Mouse (Mus musculus) MEL (cell line): ENCODE data around the gene Fam228a. TPM values are rescaled to one million over a fixed set of nuclear protein-coding genes. Genes with fewer than 3 reads are reported as not detected.

Experiments used
- DNase-seq: peaks from one replicate; pipeline ENCODE4 v3.0.0; 2011; ENCODE audit warnings: low read depth, low spot score
- H3K27ac ChIP-seq: 2 replicates; pipeline ENCODE4 v1.5.1; 2012; ENCODE audit warnings: low read depth, mild to moderate bottlenecking, control low read depth, low read length, moderate library complexity; ENCODE audit not compliant: control insufficient read depth
- H3K27me3 ChIP-seq, 2 experiments: fragments of 150-350 bp in 1 of 2; sonication (generic) in 1 of 2; 2 replicates each; pipeline ENCODE4 v1.6.1; 2012; ENCODE audit warnings: low read length in 2 of 2, mild to moderate bottlenecking in 2 of 2, improper control_type of control experiment in 1 of 2, moderate library complexity in 1 of 2; ENCODE audit not compliant: insufficient read depth in 2 of 2, control insufficient read depth in 1 of 2
- H3K36me3 ChIP-seq, 2 experiments: 2 replicates each; pipeline ENCODE4 v1.6.1; 2012 to 2014; ENCODE audit warnings: low read length in 2 of 2, improper control_type of control experiment in 1 of 2, inconsistent platforms in 1 of 2, mild to moderate bottlenecking in 1 of 2; ENCODE audit not compliant: insufficient read depth in 2 of 2, control insufficient read depth in 1 of 2
- H3K4me1 ChIP-seq, 2 experiments: fragments of 150-350 bp in 1 of 2; sonication (generic) in 1 of 2; 2 replicates each; pipeline ENCODE4 v1.6.1; 2012; ENCODE audit warnings: low read length in 2 of 2, improper control_type of control experiment in 1 of 2, mild to moderate bottlenecking in 1 of 2; ENCODE audit not compliant: insufficient read depth in 2 of 2, control insufficient read depth in 1 of 2
- H3K4me3 ChIP-seq, 2 experiments: fragments of 150-350 bp in 1 of 2; sonication (generic) in 1 of 2; 2 replicates each; pipeline ENCODE4 v1.5.1; 2012; ENCODE audit warnings: low read depth in 2 of 2, low read length in 2 of 2, mild to moderate bottlenecking in 2 of 2, moderate library complexity in 2 of 2, control low read depth in 1 of 2, improper control_type of control experiment in 1 of 2; ENCODE audit not compliant: control insufficient read depth in 1 of 2, insufficient read depth in 1 of 2
- H3K79me2 ChIP-seq: 2 replicates; pipeline ENCODE4 v1.6.1; 2012; ENCODE audit warnings: mild to moderate bottlenecking, low read length, moderate library complexity; ENCODE audit not compliant: control insufficient read depth, poor library complexity, insufficient read depth
- H3K9ac ChIP-seq: 2 replicates; pipeline ENCODE4 v1.6.1; 2012; ENCODE audit warnings: low read depth, mild to moderate bottlenecking, control low read depth, low read length, moderate library complexity; ENCODE audit not compliant: control insufficient read depth, poor library complexity, severe bottlenecking
- H3K9me3 ChIP-seq: fragments of 150-350 bp; sonication (generic); replicated peaks from 2 replicates; pipeline ENCODE4 v1.6.1; 2012; ENCODE audit warnings: mild to moderate bottlenecking, low read length, improper control_type of control experiment, moderate library complexity; ENCODE audit not compliant: insufficient read depth
- CHD2 ChIP-seq: IDR thresholded peaks from 2 replicates; pipeline ENCODE4 v1.6.1; 2011; ENCODE audit warnings: low read length, improper control_type of control experiment
- ELF1 ChIP-seq: IDR thresholded peaks from 2 replicates; pipeline ENCODE4 v1.6.1; 2014; ENCODE audit warnings: low read depth, mild to moderate bottlenecking, inconsistent platforms, low read length, improper control_type of control experiment, moderate library complexity
- GATA1 ChIP-seq: IDR thresholded peaks from 2 replicates; pipeline ENCODE4 v1.6.1; 2011; ENCODE audit warnings: low read depth, low read length, improper control_type of control experiment
- HCFC1 ChIP-seq: IDR thresholded peaks from 2 replicates; pipeline ENCODE4 v1.6.1; 2012; ENCODE audit warnings: low read depth, mild to moderate bottlenecking, inconsistent platforms, low read length, improper control_type of control experiment, moderate library complexity
- JUND ChIP-seq: IDR thresholded peaks from 2 replicates; pipeline ENCODE4 v1.6.1; 2011; ENCODE audit warnings: low read depth, mild to moderate bottlenecking, improper control_type of control experiment, low read length
- NRF1 ChIP-seq: IDR thresholded peaks from 2 replicates; pipeline ENCODE4 v1.6.1; 2014; ENCODE audit warnings: low read depth, mild to moderate bottlenecking, inconsistent platforms, low read length, improper control_type of control experiment, moderate library complexity; ENCODE audit not compliant: poor library complexity, insufficient read depth, severe bottlenecking
- RAD21 ChIP-seq: IDR thresholded peaks from 2 replicates; pipeline ENCODE4 v1.6.1; 2011; ENCODE audit warnings: mild to moderate bottlenecking, low read depth, low read length, improper control_type of control experiment
- RCOR1 ChIP-seq: IDR thresholded peaks from 2 replicates; pipeline ENCODE4 v1.6.1; 2012; ENCODE audit warnings: low read depth, mild to moderate bottlenecking, inconsistent platforms, low read length, improper control_type of control experiment
- SIN3A ChIP-seq: IDR thresholded peaks from 2 replicates; pipeline ENCODE4 v1.6.1; 2012; ENCODE audit warnings: low read length, improper control_type of control experiment, inconsistent platforms
- SMC3 ChIP-seq: IDR thresholded peaks from 2 replicates; pipeline ENCODE4 v1.6.1; 2011; ENCODE audit warnings: low read depth, low read length, improper control_type of control experiment
- TAL1 ChIP-seq: IDR thresholded peaks from 2 replicates; pipeline ENCODE4 v1.6.1; 2012; ENCODE audit warnings: mild to moderate bottlenecking, inconsistent platforms, low read length, moderate library complexity, mixed read lengths
- TCF12 ChIP-seq: IDR thresholded peaks from 2 replicates; pipeline ENCODE4 v1.6.1; 2014; ENCODE audit warnings: low read depth, mild to moderate bottlenecking, inconsistent platforms, low read length, improper control_type of control experiment, moderate library complexity
- UBTF ChIP-seq: IDR thresholded peaks from 2 replicates; pipeline ENCODE4 v1.6.1; 2012; ENCODE audit warnings: low read depth, mild to moderate bottlenecking, inconsistent platforms, low read length, improper control_type of control experiment, moderate library complexity, borderline replicate concordance; ENCODE audit not compliant: insufficient read depth
- USF1 ChIP-seq: IDR thresholded peaks from 2 replicates; pipeline ENCODE4 v1.6.1; 2014; ENCODE audit warnings: low read depth, mild to moderate bottlenecking, inconsistent platforms, low read length, improper control_type of control experiment, moderate library complexity
- ZC3H11A ChIP-seq: IDR thresholded peaks from 2 replicates; pipeline ENCODE4 v1.6.1; 2012; ENCODE audit warnings: low read depth, mild to moderate bottlenecking, inconsistent platforms, low read length, improper control_type of control experiment
- polyA plus RNA-seq, 2 experiments: library from polyadenylated mRNA; stranded (reverse) in 1 of 2; unstranded in 1 of 2; fragments of >175 nt in 1 of 2; fragments of >200 nt in 1 of 2; gene quantifications; 2 replicates each; pipeline versions ENCODE4 v1.2.1 to v1.2.4; 2012; ENCODE audit warnings: low replicate concordance in 2 of 2, low read depth in 1 of 2; ENCODE audit not compliant: insufficient read length in 2 of 2, insufficient read depth in 1 of 2, missing spikeins in 1 of 2
- total RNA-seq: library from RNA; depleted of rRNA; stranded (reverse); fragments of 300-350 nt; gene quantifications from 2 replicates; pipeline ENCODE4 v1.2.3, GENCODE M21; 2012

The Fam228a gene
- total and polyA plus RNA-seq, 3 experiments = 0.15 to 0.33 TPM; not detected in 1

DNA sequence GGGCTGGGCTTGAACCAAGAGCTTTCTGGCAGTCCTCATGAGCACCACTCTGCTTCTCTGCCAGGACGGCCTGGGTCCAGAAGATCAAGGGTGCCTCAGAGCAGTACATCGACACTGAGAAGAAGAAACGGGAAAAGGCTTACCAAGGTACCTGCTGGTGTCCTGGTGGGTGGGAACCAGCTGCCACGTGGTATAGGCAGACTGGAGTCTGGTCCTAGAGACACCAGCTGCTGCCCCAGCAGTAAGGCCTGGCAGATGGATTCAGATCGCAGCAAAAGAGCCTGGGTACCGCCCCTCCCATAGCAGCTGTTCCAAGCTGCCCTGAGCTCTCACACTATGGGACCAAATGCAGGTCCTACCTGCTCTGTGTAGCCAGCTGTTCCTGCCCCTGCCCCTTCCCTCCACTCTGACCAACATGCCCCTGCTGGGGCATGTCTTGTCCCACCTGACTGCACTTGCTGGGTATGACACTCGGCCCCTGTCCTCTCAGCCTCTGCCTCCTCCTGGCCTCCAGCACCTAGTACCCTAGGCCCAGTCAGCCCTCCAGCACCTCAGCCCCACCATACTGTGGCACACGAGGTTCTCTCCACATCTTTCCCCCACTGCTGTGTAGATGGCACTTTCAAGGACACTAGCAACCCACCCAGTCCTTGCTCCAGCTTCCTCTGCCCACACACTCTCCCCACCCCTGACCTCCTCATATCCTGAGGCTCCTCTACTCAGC lies 29.2 kb downstream of the Fam228a start:
- peaks cover 0 to 2% of the 10 kb centered on the region in 2 experiments; a peak in 1 of 4 replicates for H3K36me3 ChIP-seq

DNA sequence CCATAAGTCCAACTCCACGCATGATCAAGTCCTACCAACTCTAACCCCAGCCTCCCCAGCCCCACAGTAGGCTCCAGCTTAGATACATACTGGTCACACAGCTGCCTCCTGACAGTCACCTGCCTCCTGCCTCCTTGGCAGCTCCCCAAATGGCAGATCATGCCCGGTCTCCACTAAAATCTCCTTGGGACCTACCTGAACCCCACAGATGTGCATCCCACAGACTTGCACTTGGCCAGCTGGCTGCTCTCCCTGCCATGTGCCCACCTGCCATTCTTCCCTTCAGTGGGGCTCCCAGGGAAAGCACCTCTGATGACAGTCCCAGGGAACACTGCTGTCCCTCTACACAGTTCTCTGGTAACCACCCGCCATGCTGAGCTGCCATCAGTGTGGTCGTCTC lies 29.9 kb downstream of the Fam228a start:
- Histone ChIP-seq H3K4me3 (no peak overlapping the region), H3K9ac (no peak overlapping the region), H3K27ac (no peak overlapping the region), H3K79me2 (no peaks in the 10 kb centered on the region), H3K27me3 (no peaks in the 10 kb centered on the region), H3K36me3 (peaks cover 0 to under 1% of the 10 kb centered on the region in 2 experiments; a peak in 1 of 4 replicates), H3K4me1 (no peaks in the 10 kb centered on the region), H3K9me3 (no peaks in the 10 kb centered on the region)
- no peak for DNase-seq
- TF ChIP-seq RCOR1 (no peak), ELF1 (no peak), RAD21 (no peak), SIN3A (no peak), HCFC1 (no peak), CHD2 (no peak), NRF1 (no peak), JUND (no peak), USF1 (no peak), GATA1 (no peak)

More for the DNA sequence above, 29.2 kb downstream of the Fam228a start:
- Histone ChIP-seq H3K27me3 (no peaks in the 10 kb centered on the region), H3K9me3 (no peaks in the 10 kb centered on the region), H3K27ac (no peak overlapping the region), H3K4me1 (no peaks in the 10 kb centered on the region), H3K4me3 (no peak overlapping the region), H3K79me2 (no peaks in the 10 kb centered on the region), H3K9ac (no peak overlapping the region)
- DNase-seq = no peak
- no peak for TF ChIP-seq RCOR1
- TF ChIP-seq TCF12 = no peak
- no peak for TF ChIP-seq ELF1
- no peak for TF ChIP-seq SMC3
- TF ChIP-seq UBTF = no peak
- no peak for TF ChIP-seq GATA1
- no peak for TF ChIP-seq ZC3H11A
- no peak for TF ChIP-seq TAL1
